Mouse (Mus musculus) right cerebral cortex, adult 2 months (tissue): Measurements from ENCODE around the gene Car10.

Experiments
- DNase-seq, 2 experiments: peaks; one replicate each; pipeline ENCODE4 v3.0.0; 2021 to 2022; ENCODE audit warnings: low spot score in 2 of 2

The Car10 gene

DNA sequence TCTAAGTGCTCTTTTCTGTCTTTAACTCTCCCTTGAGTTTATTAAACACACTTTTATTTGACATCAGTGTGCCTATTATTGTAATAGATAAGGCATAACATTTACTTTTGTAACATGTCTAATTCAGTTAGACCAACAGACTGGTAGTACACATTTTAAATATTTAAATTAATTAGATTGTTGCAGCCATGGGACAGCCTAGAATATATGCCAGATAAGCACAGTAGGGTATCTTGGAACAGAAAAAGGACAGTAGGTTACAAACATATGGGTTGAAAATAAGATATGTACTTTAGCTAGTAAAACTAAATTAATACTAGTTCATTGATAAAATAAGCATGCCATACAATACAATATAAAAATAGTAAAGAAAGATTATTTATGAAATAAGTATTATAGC is 74.6 kb downstream of the Car10 start:
- no peak for DNase-seq

- DNase-seq = no peak
Measured at GRCm38 (mm10) chr11:93173533-93174308, 75.9 kb downstream of the Car10 start.

DNA sequence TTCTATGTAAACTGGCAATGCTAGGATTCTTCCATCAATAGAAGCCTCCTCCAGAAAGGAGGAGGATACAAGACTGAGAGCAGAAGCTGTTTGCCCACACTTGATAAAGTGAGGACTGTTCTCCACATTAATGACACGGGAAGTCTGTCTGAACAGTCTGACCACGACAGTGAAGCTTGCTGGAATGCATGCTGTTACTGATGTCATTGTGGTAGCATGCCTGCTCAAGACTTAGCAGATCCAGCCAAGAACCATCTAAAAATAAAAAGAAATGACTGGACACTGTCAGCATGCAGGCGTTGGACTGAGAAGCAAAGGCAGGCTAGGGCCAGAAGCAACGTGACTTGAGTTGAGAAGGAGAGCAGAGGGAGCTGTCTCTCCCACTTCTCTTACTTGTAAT is 87.6 kb downstream of the Car10 start:
- peak; percentile 23 to 43 for DNase-seq

GRCm38 (mm10) chr11:93186163-93186562 is 88.3 kb downstream of the Car10 start:
- peak; percentile 12 to 26 for DNase-seq

- DNase-seq = no peak
Measured at GRCm38 (mm10) chr11:93188621-93189020, 90.8 kb downstream of the Car10 start.

- DNase-seq = no peak
Measured at GRCm38 (mm10) chr11:93200046-93200445, 102.2 kb downstream of the Car10 start.

DNA sequence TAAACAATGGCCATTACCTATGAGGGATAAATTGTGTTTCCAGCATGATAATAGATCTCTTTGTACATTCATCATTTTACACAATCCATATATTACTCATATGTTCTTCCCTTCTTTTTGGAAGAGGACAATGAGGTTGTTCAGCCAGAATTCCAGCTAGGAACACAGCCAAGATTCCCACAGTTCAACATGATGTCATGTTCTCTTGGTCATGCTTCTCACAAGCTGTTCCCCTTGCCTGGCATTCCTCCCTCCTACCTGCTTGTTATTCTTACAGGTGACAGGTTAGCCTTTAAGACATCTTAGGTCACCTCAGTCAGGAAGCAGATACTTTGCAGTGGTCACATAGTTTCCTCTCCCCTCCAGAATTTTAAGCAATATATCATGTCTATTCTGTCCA is 119.6 kb downstream of the Car10 start:
- no peak for DNase-seq

GRCm38 (mm10) chr11:93230057-93230456 is 132.2 kb downstream of the Car10 start:
- DNase-seq = no peak

DNA sequence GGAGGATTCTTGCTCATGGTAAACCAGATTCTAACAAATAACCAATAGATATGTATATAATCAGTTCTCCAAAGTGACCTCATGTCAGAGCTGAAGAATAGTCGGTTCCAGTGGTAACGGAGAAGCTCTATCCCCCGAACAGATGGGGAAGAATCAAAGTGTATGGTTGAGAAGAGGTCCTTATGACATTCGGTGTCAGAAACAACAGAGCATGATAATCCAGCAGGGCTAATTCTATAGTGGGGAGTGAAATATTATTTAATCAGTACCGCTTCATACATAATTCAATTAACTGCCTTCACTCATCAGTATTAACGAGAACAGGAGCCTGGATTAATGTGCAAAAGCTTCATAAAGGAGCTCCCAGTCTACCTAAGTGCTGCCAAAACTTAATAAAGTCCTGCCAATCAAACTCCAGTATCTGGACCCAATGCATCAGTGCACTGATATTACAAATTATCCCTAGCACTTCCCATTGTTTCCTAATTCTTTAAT is 152.0 kb downstream of the Car10 start:
- DNase-seq = no peak

DNA sequence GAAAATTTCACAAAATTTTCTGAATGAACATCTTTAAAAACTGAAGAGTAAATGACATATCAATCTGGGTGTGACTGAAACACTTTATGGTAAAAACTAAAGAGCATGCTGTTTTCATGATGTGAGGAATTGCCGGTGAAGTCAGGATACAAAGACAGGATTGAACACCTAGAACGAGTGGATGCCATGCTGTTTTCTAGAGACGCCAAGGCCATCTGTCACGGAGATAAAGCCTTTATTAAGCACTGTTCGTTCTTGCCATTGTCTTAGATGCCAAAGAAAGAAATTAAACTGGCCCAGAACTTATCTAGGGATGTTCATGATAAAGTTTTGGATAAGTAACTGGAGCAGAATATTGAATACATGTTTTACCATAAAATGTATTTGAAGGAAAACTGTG is 153.9 kb downstream of the Car10 start:
- no peak for DNase-seq

DNA sequence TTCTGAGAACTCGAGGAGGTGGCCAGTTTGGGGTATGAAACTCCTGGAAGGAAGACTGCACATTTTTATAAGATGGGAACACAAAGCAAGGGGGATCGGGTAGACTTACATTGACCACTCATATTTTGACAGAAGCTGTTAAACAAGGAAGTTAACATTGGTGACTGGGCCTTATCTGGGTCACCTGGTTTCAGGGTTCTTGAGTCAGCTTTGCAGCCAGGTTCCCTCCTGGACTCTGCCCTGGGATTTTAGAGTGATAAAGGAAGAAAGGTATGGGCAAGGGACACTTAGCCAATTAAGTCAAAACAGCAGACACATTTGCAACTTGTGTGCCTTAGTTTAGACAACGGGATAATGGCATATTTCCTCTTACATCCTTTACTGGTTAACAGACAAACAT is 166.2 kb downstream of the Car10 start:
- no peak for DNase-seq

DNA sequence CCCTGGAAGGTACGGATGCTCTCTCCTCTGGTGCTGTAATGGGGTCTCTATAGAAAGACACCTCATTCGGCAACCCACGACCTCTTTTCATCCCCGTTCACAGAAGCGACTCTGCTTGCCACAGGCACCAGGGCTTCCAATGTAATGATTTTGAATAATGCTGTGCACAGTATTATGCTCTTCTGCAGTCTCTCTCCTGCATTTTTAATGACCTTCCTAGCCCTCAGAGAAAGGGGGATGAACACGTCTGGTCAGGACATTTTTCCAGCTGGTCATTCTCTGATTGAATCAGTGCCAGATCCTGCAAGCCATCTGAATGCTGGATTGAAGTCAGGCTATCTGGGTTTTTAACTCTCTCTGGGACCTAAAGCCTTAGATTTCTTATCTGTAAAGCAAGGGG is 174.2 kb downstream of the Car10 start:
- DNase-seq = no peak

- DNase-seq = peak; percentile 66 to 71
Measured at GRCm38 (mm10) chr11:93273906-93274305, 176.1 kb downstream of the Car10 start.

DNA sequence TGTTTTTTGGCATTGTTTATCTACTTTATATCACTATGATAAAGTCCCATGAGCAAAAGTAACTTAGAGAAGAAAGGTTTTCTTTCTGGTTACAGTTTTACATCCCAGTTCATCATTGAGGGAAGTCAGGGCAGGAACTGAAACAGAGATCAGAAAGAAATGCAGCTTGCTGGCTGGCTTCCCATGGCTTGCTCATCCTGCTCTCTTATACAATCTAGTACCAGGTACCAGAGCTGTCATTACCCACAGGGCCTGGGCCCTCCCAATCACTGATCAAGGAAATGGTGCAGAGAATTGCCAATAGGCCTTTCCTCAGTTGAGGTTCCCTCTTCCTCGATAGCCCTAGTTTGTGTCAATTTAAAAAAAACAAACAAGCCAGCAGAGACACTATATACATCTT is 195.8 kb downstream of the Car10 start:
- no peak for DNase-seq

DNA sequence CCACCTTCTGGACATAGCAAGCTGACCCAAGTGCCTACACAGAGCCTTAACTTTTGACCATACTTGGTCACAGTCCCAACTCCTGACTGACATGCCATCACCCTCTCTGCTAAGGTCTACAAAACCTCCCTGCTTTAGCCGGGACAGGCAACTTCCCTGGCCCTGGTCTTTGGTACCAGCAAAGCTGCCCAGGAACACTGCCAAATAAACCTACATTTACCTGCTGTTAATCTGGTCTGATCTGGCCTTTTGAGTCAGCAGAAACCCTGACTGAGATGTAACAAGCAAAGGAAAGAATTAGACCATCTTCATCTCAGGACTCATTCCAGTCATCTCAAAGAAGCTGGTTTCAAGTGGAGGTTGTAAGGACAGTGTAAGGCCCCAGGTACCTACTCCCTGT is 212.2 kb downstream of the Car10 start:
- DNase-seq = no peak

GRCm38 (mm10) chr11:93337756-93338155 is 239.9 kb downstream of the Car10 start:
- peak in 1 of 2 experiments; percentile 13 for DNase-seq

GRCm38 (mm10) chr11:93343961-93344360 is 246.1 kb downstream of the Car10 start:
- no peak for DNase-seq

DNA sequence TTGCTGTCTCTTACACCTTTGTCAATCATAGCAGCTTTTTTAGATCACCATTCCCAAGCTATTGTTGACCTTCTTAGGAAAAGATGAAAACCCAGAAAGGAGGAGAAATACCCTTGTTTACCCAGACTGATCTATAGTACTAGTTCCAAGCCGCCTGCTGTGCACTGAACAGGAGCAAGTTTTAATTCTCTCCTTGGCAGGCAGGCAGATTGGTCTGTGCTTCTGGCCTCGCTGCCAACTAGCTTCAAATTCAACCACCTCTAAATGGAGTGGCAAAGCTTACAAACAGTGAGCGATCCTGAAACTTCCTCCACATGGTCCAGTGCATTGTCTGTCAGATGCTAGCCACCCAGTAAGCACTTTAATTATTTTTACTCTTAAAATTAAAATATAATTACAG is 247.0 kb downstream of the Car10 start:
- no peak for DNase-seq

GRCm38 (mm10) chr11:93361576-93361975 is 263.7 kb downstream of the Car10 start:
- no peak for DNase-seq

GRCm38 (mm10) chr11:93364171-93364570 is 266.3 kb downstream of the Car10 start:
- DNase-seq = no peak

DNA sequence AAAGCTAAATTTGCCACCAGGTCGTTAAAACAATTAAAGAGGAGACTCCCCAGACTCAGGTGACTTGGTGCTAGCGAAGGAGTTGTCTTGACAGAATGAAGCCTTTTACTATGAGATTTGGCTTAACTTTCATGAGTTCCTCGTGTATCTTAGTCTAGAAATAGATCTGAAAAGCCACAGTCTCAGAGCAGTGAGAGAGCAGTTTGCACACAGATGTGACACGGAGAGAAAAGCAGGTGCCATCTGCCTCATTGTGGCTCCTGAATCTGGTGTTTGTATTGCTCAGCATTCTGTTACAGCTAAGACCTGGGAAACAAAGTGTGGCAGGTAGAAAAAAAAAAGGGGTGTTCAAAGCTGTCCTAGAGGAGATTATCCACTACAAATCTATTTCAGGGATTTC is 269.4 kb downstream of the Car10 start:
- DNase-seq = no peak

GRCm38 (mm10) chr11:93367740-93368139 is 269.9 kb downstream of the Car10 start:
- no peak for DNase-seq

DNA sequence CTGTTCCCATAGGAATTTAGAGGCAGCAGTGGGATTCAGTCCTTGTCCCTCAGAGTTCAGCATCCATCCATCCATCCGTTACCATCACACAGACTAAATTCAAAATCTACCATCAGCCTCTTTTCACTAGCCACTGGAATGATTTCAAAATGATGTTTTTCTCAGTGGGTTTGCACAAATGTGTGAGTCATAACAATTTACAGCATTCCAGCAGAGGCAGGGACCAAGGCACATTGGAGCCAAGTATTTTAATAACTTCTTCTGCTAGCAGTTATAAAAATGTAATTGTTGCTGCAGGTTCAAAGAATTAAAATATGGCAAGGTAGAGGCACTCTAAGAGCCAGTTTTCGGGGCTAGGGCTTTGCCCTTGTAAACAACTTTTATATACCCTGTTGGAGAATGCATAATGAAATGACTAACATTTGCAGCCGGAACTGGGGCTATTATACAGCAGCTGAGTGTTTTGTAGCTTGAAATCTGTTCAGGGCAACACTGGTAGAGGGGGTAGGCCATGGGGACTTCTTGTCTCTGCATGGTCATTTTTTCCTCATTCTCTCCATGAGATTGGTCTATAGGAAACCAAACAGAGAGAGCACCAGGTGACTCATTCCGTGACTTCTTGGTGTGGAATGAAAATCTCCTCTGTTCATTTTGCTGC is 276.0 kb downstream of the Car10 start:
- DNase-seq = no peak
